7 mouse cellular contexts compared by ENCODE assay signal in the genomic region with DNA sequence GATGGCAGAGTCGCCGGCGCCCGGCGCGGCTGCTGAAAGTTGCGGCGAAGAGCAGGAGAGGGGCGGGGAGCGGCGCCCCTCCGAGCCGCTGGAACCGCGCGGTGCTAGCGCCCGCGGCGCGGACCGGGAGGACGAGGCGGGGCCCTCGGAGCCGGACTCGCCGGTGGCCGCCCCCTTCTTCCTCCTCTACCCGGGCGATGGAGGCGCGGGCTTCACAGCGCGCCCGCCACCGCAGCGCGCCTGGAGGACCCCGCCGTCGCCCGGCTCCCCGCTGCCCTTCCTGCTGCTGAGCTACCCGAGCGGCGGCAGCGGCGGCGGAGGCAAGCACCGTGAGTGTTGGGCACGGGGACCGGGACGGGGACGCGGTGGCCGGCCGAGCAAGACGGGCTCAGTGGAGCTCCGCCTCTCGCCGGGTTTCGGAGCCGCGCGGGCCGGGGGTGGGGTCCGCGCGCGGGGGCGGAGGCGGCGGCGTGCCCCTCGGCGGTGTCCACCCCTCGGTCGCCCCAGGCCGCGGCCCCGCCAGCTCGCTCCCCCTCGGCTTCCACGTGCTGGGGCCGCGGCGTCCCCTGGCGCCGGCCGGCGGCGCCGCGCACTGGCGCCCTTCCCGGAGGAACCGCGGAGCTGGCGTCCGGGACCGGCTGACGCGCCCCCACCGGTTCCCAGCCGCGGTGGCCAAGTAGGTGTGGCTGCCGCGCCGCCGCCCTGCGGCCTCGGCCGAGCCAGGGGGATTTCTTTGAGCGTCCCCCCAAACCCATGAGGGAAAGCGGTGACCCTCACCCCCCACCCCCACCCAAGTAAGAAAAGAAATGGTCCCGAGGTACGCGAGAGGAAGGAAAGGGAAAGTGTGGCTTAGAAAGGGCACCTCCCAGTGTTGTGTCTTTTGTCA. TPM values are rescaled to one million over a fixed set of nuclear protein-coding genes. Genes with fewer than 3 reads are reported as not detected.
DNase-seq lines count a peak whose midpoint lies in the region; ATAC-seq lines count a peak whose summit lies in the region.

No protein-coding gene starts in this region.

- H3K4me1 ChIP-seq in hindbrain, embryonic 16.5 days (ENCODE audit: control insufficient read depth, insufficient read depth, low read depth, low read length): peaks cover 17% of the 10 kb centered on the region
- no peaks in the 10 kb centered on the region for H3K4me1 ChIP-seq in limb, embryonic 11.5 days (ENCODE audit: control insufficient read depth, insufficient read depth, low read length)
- H3K4me1 ChIP-seq in midbrain, embryonic 11.5 days (ENCODE audit: control insufficient read depth, insufficient read depth, low read length): peaks cover 7% of the 10 kb centered on the region; the same call in 1 of the 2 replicates

- H3K27me3 ChIP-seq in hindbrain, embryonic 16.5 days (replicated peaks; ENCODE audit: control insufficient read depth, insufficient read depth, low read length): no peaks in the 10 kb centered on the region
- no peaks in the 10 kb centered on the region for H3K27me3 ChIP-seq in limb, embryonic 11.5 days (ENCODE audit: control insufficient read depth, insufficient read depth, low read length)
- no peaks in the 10 kb centered on the region for H3K27me3 ChIP-seq in midbrain, embryonic 11.5 days (ENCODE audit: control insufficient read depth, insufficient read depth, low read length)

- under 1% methylated on average over 79 of the region's 119 CpGs for WGBS in hindbrain, embryonic 16.5 days
- WGBS in limb, embryonic 11.5 days: under 1% methylated on average over 81 of the region's 119 CpGs
- 1% methylated on average over 99 of the region's 119 CpGs for WGBS in midbrain, embryonic 11.5 days

- no peaks in the 10 kb centered on the region for H3K9me3 ChIP-seq in hindbrain, embryonic 16.5 days (ENCODE audit: control insufficient read depth, low read length)
- H3K9me3 ChIP-seq in limb, embryonic 11.5 days (ENCODE audit: control insufficient read depth, low read length): no peaks in the 10 kb centered on the region
- no peaks in the 10 kb centered on the region for H3K9me3 ChIP-seq in midbrain, embryonic 11.5 days (ENCODE audit: control insufficient read depth, low read length)

- H3K9ac ChIP-seq in hindbrain, embryonic 16.5 days (ENCODE audit: low read depth, low read length): peak overlapping the region; percentile 88
- peak overlapping the region; percentile 82 for H3K9ac ChIP-seq in limb, embryonic 11.5 days (ENCODE audit: low read length)
- H3K9ac ChIP-seq in midbrain, embryonic 11.5 days (ENCODE audit: low read length): peak overlapping the region; percentile 89

- H3K36me3 ChIP-seq in hindbrain, embryonic 16.5 days (ENCODE audit: control insufficient read depth, insufficient read depth, low read length): peaks cover 3% of the 10 kb centered on the region; the same call in 1 of the 2 replicates
- H3K36me3 ChIP-seq in limb, embryonic 11.5 days (ENCODE audit: control insufficient read depth, insufficient read depth, low read length): no peaks in the 10 kb centered on the region
- no peaks in the 10 kb centered on the region for H3K36me3 ChIP-seq in midbrain, embryonic 11.5 days (ENCODE audit: control insufficient read depth, insufficient read depth, low read length)

- peak overlapping the region; percentile 91 for H3K27ac ChIP-seq in hindbrain, embryonic 16.5 days (ENCODE audit: low read depth, low read length)
- H3K27ac ChIP-seq in limb, embryonic 11.5 days (replicated peaks; ENCODE audit: low read depth, low read length): peak overlapping the region; percentile 77
- H3K27ac ChIP-seq in midbrain, embryonic 11.5 days (ENCODE audit: low read depth, low read length): peak overlapping the region; percentile 75

- ATAC-seq in activated CD4-positive, CD25-positive, alpha-beta regulatory T cell, adult 4 months: peak; percentile 33
- peak; percentile 70 for ATAC-seq in hindbrain, embryonic 16.5 days
- ATAC-seq in limb, embryonic 11.5 days (ENCODE audit: insufficient number of reproducible peaks, low FRiP score, low TSS enrichment, low read depth): peak; percentile 74
- peak; percentile 80 for ATAC-seq in midbrain, embryonic 11.5 days (ENCODE audit: low FRiP score)

- peak overlapping the region; percentile 98 for H3K4me3 ChIP-seq in hindbrain, embryonic 16.5 days (ENCODE audit: low read length)
- peak overlapping the region; percentile 87 for H3K4me3 ChIP-seq in limb, embryonic 11.5 days (ENCODE audit: low read depth, low read length)
- peak overlapping the region; percentile 92 for H3K4me3 ChIP-seq in midbrain, embryonic 11.5 days (ENCODE audit: low read depth, low read length)

- peak overlapping the region; percentile 74 for H3K4me2 ChIP-seq in hindbrain, embryonic 16.5 days (ENCODE audit: low read length)
- H3K4me2 ChIP-seq in limb, embryonic 11.5 days (ENCODE audit: low read depth, severe bottlenecking): peak overlapping the region; percentile 72
- peak overlapping the region; percentile 54 for H3K4me2 ChIP-seq in midbrain, embryonic 11.5 days

- peak; percentile 71 to 78 for DNase-seq in cerebellum, postnatal 14 days
- DNase-seq in gastrocnemius, adult 8-10 months (ENCODE audit: low spot score in 2 of 2): peak; percentile 54 to 73
- peak; percentile 65 for DNase-seq in limb, embryonic 11.5 days (ENCODE audit: low spot score)
- DNase-seq in midbrain, embryonic 11.5 days (ENCODE audit: low spot score, missing footprints): peak; percentile 96
- peak; percentile 30 to 37 for DNase-seq in spleen, postnatal 36 days (ENCODE audit: low spot score in 2 of 2)

RNA-seq across cellular contexts. Expression of gene Rufy3, which starts 0.6 kb away (rescaled TPM):
- 1 to 10 TPM; 2.6 to 2.9 TPM for polyA plus RNA-seq in activated CD4-positive, CD25-positive, alpha-beta regulatory T cell, adult 4 months (2017; shearing (Covaris generic))
- 1 to 10 TPM; 5.6 to 6.6 (median 6.4) TPM for total RNA-seq in gastrocnemius, adult 8-10 months (2022)
- 247 and 253 TPM in 2 replicates for polyA plus RNA-seq in hindbrain, embryonic 16.5 days (2015; fragmentation: Nextera tagmentation; extraction: Ambion mirVana)
- polyA plus RNA-seq in limb, embryonic 11.5 days (2014; fragmentation: Nextera tagmentation; extraction: Ambion mirVana): 9.9 and 11.1 TPM in 2 replicates
- 121 and 149 TPM in 2 replicates for polyA plus RNA-seq in midbrain, embryonic 11.5 days (2014; fragmentation: Nextera tagmentation; extraction: Ambion mirVana)

RNA-seq across cellular contexts. Expression of gene Utp3, which starts 11.1 kb away (rescaled TPM):
- 100 to 1,000 TPM in 1 of 2 experiments, 10 to 100 TPM in 1; 86.2 to 103 TPM for polyA plus RNA-seq in activated CD4-positive, CD25-positive, alpha-beta regulatory T cell, adult 4 months (2017; shearing (Covaris generic))
- 10 to 100 TPM; 17.8 to 28.6 (median 23.8) TPM for total RNA-seq in gastrocnemius, adult 8-10 months (2022)
- 47.6 and 48.3 TPM in 2 replicates for polyA plus RNA-seq in hindbrain, embryonic 16.5 days (2015; fragmentation: Nextera tagmentation; extraction: Ambion mirVana)
- polyA plus RNA-seq in limb, embryonic 11.5 days (2014; fragmentation: Nextera tagmentation; extraction: Ambion mirVana): 86.4 and 95.8 TPM in 2 replicates
- polyA plus RNA-seq in midbrain, embryonic 11.5 days (2014; fragmentation: Nextera tagmentation; extraction: Ambion mirVana): 68.4 and 73.0 TPM in 2 replicates

RNA-seq across cellular contexts. Expression of gene Jchain, which starts 37.7 kb away (rescaled TPM):
- polyA plus RNA-seq in activated CD4-positive, CD25-positive, alpha-beta regulatory T cell, adult 4 months (2017; shearing (Covaris generic)): 10 to 100 TPM in 1 of 2 experiments, under 1 TPM in 1; 0.24 to 55.3 TPM
- under 1 TPM; 0.13 to 0.48 (median 0.39) TPM for total RNA-seq in gastrocnemius, adult 8-10 months (2022)
- polyA plus RNA-seq in hindbrain, embryonic 16.5 days (2015; fragmentation: Nextera tagmentation; extraction: Ambion mirVana): 0.14 and 0.40 TPM in 2 replicates
- polyA plus RNA-seq in limb, embryonic 11.5 days (2014; fragmentation: Nextera tagmentation; extraction: Ambion mirVana): 0.17 TPM in 1 of 2 replicates, not detected in the other
- polyA plus RNA-seq in midbrain, embryonic 11.5 days (2014; fragmentation: Nextera tagmentation; extraction: Ambion mirVana): 0.34 TPM in 1 of 2 replicates, not detected in the other

Comparison
In these comparisons a context has a peak if more than half of its experiments do, and no peak if none do; other contexts are left out.
1. Peak in every context shown above with its lines: DNase-seq, ATAC-seq, H3K4me3 ChIP-seq and H3K27ac ChIP-seq.
2. DNase-seq: peak in every context shown above with its lines; median percentile 96 in midbrain, embryonic 11.5 days; 74 in cerebellum, postnatal 14 days; 65 in limb, embryonic 11.5 days; 64 in gastrocnemius, adult 8-10 months; 34 in spleen, postnatal 36 days.
3. RNA of gene Rufy3, which starts 0.6 kb away (polyA plus RNA-seq): 247 to 253 TPM in hindbrain, embryonic 16.5 days and 121 to 149 TPM in midbrain, embryonic 11.5 days; 9.9 to 11.1 TPM in limb, embryonic 11.5 days and 2.6 to 2.9 TPM in activated CD4-positive, CD25-positive, alpha-beta regulatory T cell, adult 4 months; every median in the first group is over 10 times any median in the second.